Mouse (Mus musculus) limb, embryonic 12.5 days (tissue): ENCODE measurements around the gene Myo9a. TPM values are rescaled to one million over a fixed set of nuclear protein-coding genes. Genes with fewer than 3 reads are reported as not detected.
A peak's percentile ranks its signal among the peaks of the same experiment; 100 is the strongest.

ENCODE experiments used
- ATAC-seq: fragments of 200-750 bp; cut with Nextera tagmentation; 2 replicates; pipeline ENCODE4 v1.8.0; 2017; ENCODE audit warnings: low read depth, moderate TSS enrichment; ENCODE audit not compliant: insufficient number of reproducible peaks, insufficient read depth, low FRiP score, low TSS enrichment
- H3K27ac ChIP-seq: fragments of 300-500 bp; sonication (generic); 2 replicates; pipeline ENCODE4 v1.5.1; 2016; ENCODE audit warnings: mild to moderate bottlenecking, moderate library complexity
- H3K27me3 ChIP-seq: fragments of 300-500 bp; sonication (generic); 2 replicates; pipeline ENCODE4 v1.6.1; 2016; ENCODE audit warnings: mild to moderate bottlenecking, moderate library complexity
- H3K36me3 ChIP-seq: fragments of 300-500 bp; sonication (generic); 2 replicates; pipeline ENCODE4 v1.6.1; 2016; ENCODE audit warnings: mild to moderate bottlenecking, moderate library complexity
- H3K4me1 ChIP-seq: fragments of 300-500 bp; sonication (generic); replicated peaks from 2 replicates; pipeline ENCODE4 v1.6.1; 2016
- H3K4me2 ChIP-seq: fragments of 300-500 bp; sonication (generic); 2 replicates; pipeline ENCODE4 v1.6.1; 2016; ENCODE audit warnings: mild to moderate bottlenecking, moderate library complexity
- H3K4me3 ChIP-seq: fragments of 300-500 bp; sonication (generic); replicated peaks from 2 replicates; pipeline ENCODE4 v1.5.1; 2016; ENCODE audit warnings: mild to moderate bottlenecking
- H3K9ac ChIP-seq: fragments of 300-500 bp; sonication (generic); replicated peaks from 2 replicates; pipeline ENCODE4 v1.6.1; 2016; ENCODE audit warnings: mild to moderate bottlenecking, moderate library complexity
- H3K9me3 ChIP-seq: fragments of 300-500 bp; sonication (generic); 2 replicates; pipeline ENCODE4 v1.6.1; 2016; ENCODE audit warnings: mild to moderate bottlenecking, moderate library complexity
- WGBS: fragments of 180-500 bp; shearing (Covaris S2); methylation state at CpG from one replicate; pipeline ENCODE4 v1.1.7; 2016; 5-methylcytosine and 5-hydroxymethylcytosine counted together
- polyA plus RNA-seq: library from polyadenylated mRNA; unstranded; fragments of >200 nt; fragmentation: Nextera tagmentation; extraction: Ambion mirVana; gene quantifications from 2 replicates; pipeline ENCODE4 v1.2.1, GENCODE M21; 2016

The Myo9a gene
- polyA plus RNA-seq = 15.6 and 16.6 TPM in 2 replicates

- Histone ChIP-seq H3K4me2 (peak within 1 kb of the TSS; percentile 71), H3K9me3 (no peaks in the 10 kb centered on the region), H3K27ac (peak within 1 kb of the TSS; percentile 94), H3K4me3 (peak within 1 kb of the TSS; percentile 86), H3K36me3 (no peaks in the 10 kb centered on the region), H3K9ac (peak within 1 kb of the TSS; percentile 85), H3K4me1 (peaks cover 7% of the 10 kb centered on the region), H3K27me3 (no peaks in the 10 kb centered on the region)
- ATAC-seq = peak; percentile 95
- WGBS = under 1% methylated on average over 57 of the region's 59 CpGs
These were observed at the start of gene Myo9a, which contains the start of gene Senp8 for GRCm38 (mm10) chr9:59750267-59751065. Myo9a (plus strand) TSS chr9:59750896. Senp8 (minus strand) TSS chr9:59750710.

GRCm38 (mm10) chr9:59701094-59701493 lies 49.6 kb upstream of the Myo9a start:
- no peaks in the 10 kb centered on the region for H3K9me3 ChIP-seq
- H3K4me1 ChIP-seq = peaks cover 6% of the 10 kb centered on the region; the same call in 1 of the 2 replicates
- H3K27ac ChIP-seq = no peak overlapping the region
- H3K36me3 ChIP-seq = no peaks in the 10 kb centered on the region
- no peak overlapping the region for H3K4me3 ChIP-seq
- H3K4me2 ChIP-seq = no peak overlapping the region
- no peak for ATAC-seq
- no peak overlapping the region for H3K9ac ChIP-seq
- WGBS = 84% methylated on average over 7 of the region's 7 CpGs
- peaks cover 1% of the 10 kb centered on the region; the same call in 1 of the 2 replicates for H3K27me3 ChIP-seq

- no peak overlapping the region for H3K27ac ChIP-seq
- 53% methylated on average over 6 of the region's 6 CpGs for WGBS
These were observed 47.6 kb upstream of the Myo9a start for GRCm38 (mm10) chr9:59703099-59703498.

GRCm38 (mm10) chr9:59706850-59707825 lies 43.6 kb upstream of the Myo9a start:
- no peak overlapping the region for H3K9ac ChIP-seq
- no peaks in the 10 kb centered on the region for H3K36me3 ChIP-seq
- no peaks in the 10 kb centered on the region for H3K9me3 ChIP-seq
- WGBS = 56% methylated on average over 10 of the region's 10 CpGs
- H3K4me3 ChIP-seq = no peak overlapping the region
- H3K27me3 ChIP-seq = no peaks in the 10 kb centered on the region
- no peaks in the 10 kb centered on the region for H3K4me1 ChIP-seq
- H3K27ac ChIP-seq = no peak overlapping the region
- no peak for ATAC-seq
- H3K4me2 ChIP-seq = no peak overlapping the region

More at GRCm38 (mm10) chr9:59703099-59703498, 47.6 kb upstream of the Myo9a start:
- Histone ChIP-seq H3K9ac (no peak overlapping the region), H3K4me2 (no peak overlapping the region), H3K4me3 (no peak overlapping the region), H3K27me3 (no peaks in the 10 kb centered on the region), H3K36me3 (no peaks in the 10 kb centered on the region), H3K9me3 (no peaks in the 10 kb centered on the region), H3K4me1 (peaks cover 6% of the 10 kb centered on the region; the same call in 1 of the 2 replicates)
- ATAC-seq = no peak

GRCm38 (mm10) chr9:59709225-59709624 lies 41.5 kb upstream of the Myo9a start:
- no peak overlapping the region for H3K9ac ChIP-seq
- H3K4me2 ChIP-seq = no peak overlapping the region
- no peaks in the 10 kb centered on the region for H3K9me3 ChIP-seq
- 82% methylated on average over 3 of the region's 3 CpGs for WGBS
- no peak for ATAC-seq
- no peak overlapping the region for H3K4me3 ChIP-seq
- no peaks in the 10 kb centered on the region for H3K36me3 ChIP-seq
- H3K4me1 ChIP-seq = no peaks in the 10 kb centered on the region
- no peak overlapping the region for H3K27ac ChIP-seq
- no peaks in the 10 kb centered on the region for H3K27me3 ChIP-seq

- no peak for ATAC-seq
- H3K4me3 ChIP-seq = no peak overlapping the region
- H3K36me3 ChIP-seq = no peaks in the 10 kb centered on the region
- no peak overlapping the region for H3K27ac ChIP-seq
- no peaks in the 10 kb centered on the region for H3K4me1 ChIP-seq
- no peak overlapping the region for H3K4me2 ChIP-seq
- H3K27me3 ChIP-seq = no peaks in the 10 kb centered on the region
- no peaks in the 10 kb centered on the region for H3K9me3 ChIP-seq
- H3K9ac ChIP-seq = no peak overlapping the region
- 76% methylated on average over 7 of the region's 7 CpGs for WGBS
These were observed 34.3 kb upstream of the Myo9a start for GRCm38 (mm10) chr9:59716275-59716898.

- Histone ChIP-seq H3K36me3 (no peaks in the 10 kb centered on the region), H3K27me3 (peaks cover 2% of the 10 kb centered on the region; the same call in 1 of the 2 replicates), H3K9me3 (no peaks in the 10 kb centered on the region), H3K4me3 (no peak overlapping the region), H3K9ac (no peak overlapping the region), H3K4me2 (no peak overlapping the region), H3K4me1 (peaks cover 1% of the 10 kb centered on the region), H3K27ac (no peak overlapping the region)
- WGBS = 87% methylated on average over 4 of the region's 4 CpGs
- no peak for ATAC-seq
These were observed 32.5 kb upstream of the Myo9a start for GRCm38 (mm10) chr9:59718237-59718636.

- Histone ChIP-seq H3K9me3 (no peaks in the 10 kb centered on the region), H3K4me1 (peaks cover 12% of the 10 kb centered on the region), H3K27ac (no peak overlapping the region), H3K4me3 (no peak overlapping the region), H3K27me3 (peaks cover 2% of the 10 kb centered on the region; the same call in 1 of the 2 replicates), H3K4me2 (no peak overlapping the region), H3K36me3 (no peaks in the 10 kb centered on the region), H3K9ac (no peak overlapping the region)
- ATAC-seq = no peak
- WGBS = 85% methylated on average over 5 of the region's 5 CpGs
These were observed 29.6 kb upstream of the Myo9a start for GRCm38 (mm10) chr9:59721144-59721543.

GRCm38 (mm10) chr9:59723096-59723657 lies 27.5 kb upstream of the Myo9a start:
- peaks cover 12% of the 10 kb centered on the region for H3K4me1 ChIP-seq
- H3K9ac ChIP-seq = no peak overlapping the region
- 18% methylated on average over 10 of the region's 10 CpGs for WGBS
- H3K9me3 ChIP-seq = no peaks in the 10 kb centered on the region
- H3K4me2 ChIP-seq = peak overlapping the region; percentile 44
- no peak for ATAC-seq
- peaks cover 2% of the 10 kb centered on the region; the same call in 1 of the 2 replicates for H3K27me3 ChIP-seq
- H3K36me3 ChIP-seq = no peaks in the 10 kb centered on the region
- peak overlapping the region; percentile 75 for H3K27ac ChIP-seq
- H3K4me3 ChIP-seq = no peak overlapping the region

- Histone ChIP-seq H3K9me3 (no peaks in the 10 kb centered on the region), H3K9ac (no peak overlapping the region), H3K4me1 (peaks cover 12% of the 10 kb centered on the region), H3K4me3 (no peak overlapping the region), H3K27me3 (peaks cover 2% of the 10 kb centered on the region; the same call in 1 of the 2 replicates), H3K27ac (peak overlapping the region; percentile 75), H3K36me3 (no peaks in the 10 kb centered on the region), H3K4me2 (0 out of 2 replicates have a peak overlapping the region, but pooled peaks have one; percentile 44)
- WGBS = 59% methylated on average over 8 of the region's 8 CpGs
- ATAC-seq = no peak
These were observed 26.8 kb upstream of the Myo9a start for GRCm38 (mm10) chr9:59723791-59724442.
